Mouse (Mus musculus) urinary bladder, postnatal 36 days (tissue): ENCODE results near the gene Ptprs.

Experiments used
- DNase-seq, 2 experiments: peaks; one replicate each; pipeline ENCODE4 v3.0.0; 2022; ENCODE audit warnings: low spot score in 2 of 2, mixed read lengths in 1 of 2

Gene Ptprs

DNA sequence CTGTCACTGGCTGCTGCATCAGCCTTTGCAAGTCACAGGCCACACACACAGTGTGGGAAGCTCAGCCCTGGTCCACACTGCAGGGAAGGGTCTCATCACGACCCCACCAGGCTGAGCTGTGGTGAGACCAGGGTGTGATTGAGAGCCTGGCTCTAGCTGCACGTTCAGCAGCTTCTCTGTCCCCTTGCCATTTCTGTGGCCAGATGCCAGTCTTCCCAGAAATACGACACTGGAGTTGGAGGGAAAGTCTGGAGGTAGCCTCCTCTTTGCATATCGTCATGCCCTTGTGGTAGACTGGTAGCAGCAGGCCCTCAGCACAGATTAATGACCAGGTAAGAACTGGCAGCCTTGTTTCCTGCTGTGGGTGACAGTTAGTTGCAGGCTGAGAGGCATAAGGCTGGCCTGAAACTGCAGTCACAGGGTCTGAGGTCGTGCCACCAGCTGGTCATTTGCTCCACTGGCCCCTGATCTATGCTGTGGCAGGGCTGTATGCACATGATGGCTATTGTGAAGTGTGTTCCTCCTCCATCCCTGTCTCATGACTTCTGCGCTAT is 96.9 kb downstream of the Ptprs start:
- DNase-seq, result no peak

DNA sequence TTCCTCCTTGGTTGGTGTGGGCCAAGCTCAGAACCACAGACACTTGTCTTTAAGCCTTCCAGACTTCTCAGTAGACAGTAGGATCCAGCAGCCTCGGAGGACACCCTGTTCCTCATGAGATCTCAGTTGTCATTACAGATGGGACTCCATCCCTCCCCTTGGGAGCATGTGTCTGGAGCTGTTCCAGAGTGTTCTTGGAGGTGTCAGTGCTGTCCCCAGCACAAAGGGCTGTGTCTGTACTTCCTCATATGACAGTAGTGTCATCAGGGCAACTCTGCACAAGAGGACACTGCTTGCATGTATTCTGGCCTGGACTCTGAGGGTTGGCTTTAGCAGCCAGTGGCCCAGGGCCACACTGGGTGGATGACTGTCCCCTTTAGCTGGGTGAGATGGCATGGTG is 101.4 kb downstream of the Ptprs start:
- no peak for DNase-seq

DNA sequence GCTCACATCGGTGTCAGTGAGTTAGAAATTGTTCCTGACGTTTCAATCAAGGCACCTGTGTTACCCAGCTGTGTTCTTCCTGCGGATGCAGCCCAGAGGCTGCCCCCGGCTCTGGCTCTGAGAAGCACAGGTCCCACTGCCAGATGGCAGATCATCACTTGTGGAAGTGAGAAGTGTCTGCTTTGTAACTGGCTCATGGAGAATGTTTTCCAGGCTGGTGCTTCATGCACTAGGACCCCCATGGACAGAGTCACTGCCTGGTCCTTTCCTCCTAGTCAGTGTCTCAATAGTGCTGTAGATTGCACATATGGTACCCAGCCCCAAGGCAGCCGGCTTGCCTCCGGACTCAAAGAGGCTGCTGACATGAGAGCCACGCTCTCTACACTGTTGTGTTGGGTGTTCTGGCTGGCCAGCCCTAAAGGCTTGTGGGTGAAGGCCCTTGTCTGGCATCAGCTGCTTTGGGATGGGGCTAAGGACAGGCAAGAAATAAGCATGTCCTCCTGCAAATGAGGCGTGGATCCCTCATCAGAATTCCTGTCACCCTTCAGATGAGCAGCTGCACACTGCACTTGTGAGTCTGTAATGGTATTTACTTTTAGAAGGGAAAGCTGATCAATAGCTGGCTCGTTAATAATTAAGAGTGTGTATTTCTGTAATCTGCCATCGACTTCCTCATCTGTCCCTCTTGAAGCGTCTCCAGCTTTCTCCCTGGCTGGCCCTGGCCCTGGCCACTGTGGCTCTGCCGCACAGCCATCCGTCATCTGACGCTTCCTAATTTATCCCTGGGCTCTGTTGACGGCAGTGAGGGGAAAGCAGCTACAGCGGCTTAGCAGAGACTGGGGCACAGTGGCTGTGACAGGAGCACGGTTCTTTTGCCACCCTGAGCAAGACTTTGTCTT is 102.9 kb downstream of the Ptprs start:
- DNase-seq, result no peak

DNA sequence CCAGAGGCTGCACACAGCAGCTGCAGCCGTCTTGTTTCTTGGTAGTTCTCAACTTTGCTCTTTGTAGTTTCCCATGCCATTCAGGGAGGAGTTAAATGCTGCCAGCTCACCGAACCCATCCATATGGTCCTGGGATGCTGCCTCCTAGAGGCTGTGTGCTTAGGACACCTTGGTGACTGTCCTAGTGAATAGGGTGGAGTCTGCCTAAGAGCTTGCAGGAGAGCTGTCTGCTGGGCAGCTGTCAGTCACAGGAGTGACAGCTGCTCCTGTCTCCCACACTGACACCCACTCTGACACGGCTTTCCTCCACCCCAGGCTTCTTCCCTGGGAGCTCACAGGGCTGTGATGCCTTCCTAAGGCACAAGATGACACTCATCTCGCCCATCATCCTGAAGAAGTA is 104.2 kb downstream of the Ptprs start:
- DNase-seq, result no peak

DNA sequence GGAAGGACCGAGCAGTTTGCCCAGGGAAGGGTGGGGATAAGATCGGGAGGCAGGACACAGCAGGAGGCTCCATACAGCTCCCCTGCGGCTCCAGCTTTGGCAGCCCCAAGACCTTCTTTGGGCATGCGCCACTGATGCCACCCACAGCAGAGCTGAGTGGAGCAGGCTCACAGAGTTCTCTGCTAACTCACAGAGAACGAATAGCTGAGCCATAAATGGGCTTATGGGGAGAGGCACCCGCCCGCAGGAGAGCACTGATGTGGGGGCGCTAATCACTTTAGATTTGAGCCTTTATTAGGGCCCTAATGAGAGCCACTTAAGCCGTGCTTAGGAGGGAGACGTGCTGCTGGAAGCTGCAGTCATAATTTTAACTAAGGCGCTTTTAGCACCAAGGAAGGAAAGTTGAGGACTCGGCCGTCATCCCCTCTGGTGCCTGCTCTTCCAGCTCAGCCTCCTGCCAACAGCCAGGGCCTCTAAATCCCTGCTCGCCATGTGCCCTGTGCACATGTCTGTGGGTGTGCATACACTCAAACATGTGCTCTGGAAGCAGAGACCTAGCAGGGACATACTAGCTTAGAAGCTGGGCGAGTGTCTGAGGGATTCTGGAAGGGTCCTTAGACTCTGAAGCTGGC is 105.1 kb downstream of the Ptprs start:
- DNase-seq, result no peak

DNA sequence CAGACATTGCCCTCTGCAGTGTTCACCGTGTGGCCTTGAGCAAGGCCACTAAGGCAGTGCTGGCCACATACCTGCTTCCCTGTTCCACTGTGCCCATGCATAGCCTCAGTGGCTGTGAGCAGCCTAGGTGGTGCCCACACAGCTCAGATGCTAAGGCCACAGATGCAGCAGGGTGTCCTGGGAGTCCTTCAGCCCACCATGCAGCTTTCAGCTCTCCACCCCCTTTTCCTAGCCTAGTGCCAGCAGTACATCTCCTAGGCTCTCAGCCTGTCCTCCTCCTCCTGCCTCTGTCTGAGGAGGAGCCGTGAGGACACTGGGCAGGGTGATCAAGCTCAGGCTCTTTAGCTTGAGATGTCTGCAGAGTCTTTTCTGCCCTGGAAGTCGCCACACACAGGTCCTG is 106.2 kb downstream of the Ptprs start:
- no peak for DNase-seq

DNA sequence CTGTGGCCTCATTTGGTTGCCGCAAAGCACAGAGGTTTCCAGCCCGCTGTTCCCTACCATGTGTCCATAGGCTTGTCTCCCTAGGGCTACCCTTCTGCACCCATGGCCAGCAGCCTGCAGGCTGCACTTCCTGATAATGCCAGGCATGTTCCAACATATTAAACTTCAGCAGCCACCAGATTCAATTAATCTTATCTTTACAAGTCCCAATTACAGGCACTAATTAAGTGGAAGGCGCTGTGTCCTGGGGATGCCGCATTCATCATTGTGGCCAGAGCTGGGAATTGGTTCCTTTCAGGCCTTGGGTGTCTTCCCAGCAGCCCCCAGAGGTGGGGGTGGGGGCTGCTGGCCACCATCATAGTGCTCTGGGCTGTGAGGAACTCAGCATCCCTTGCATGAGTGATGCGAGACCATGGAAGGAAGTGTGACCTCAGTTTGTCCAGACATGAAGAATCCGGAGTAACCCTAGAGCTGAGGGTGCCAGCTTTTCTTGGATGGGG is 107.9 kb downstream of the Ptprs start:
- DNase-seq, result no peak

DNA sequence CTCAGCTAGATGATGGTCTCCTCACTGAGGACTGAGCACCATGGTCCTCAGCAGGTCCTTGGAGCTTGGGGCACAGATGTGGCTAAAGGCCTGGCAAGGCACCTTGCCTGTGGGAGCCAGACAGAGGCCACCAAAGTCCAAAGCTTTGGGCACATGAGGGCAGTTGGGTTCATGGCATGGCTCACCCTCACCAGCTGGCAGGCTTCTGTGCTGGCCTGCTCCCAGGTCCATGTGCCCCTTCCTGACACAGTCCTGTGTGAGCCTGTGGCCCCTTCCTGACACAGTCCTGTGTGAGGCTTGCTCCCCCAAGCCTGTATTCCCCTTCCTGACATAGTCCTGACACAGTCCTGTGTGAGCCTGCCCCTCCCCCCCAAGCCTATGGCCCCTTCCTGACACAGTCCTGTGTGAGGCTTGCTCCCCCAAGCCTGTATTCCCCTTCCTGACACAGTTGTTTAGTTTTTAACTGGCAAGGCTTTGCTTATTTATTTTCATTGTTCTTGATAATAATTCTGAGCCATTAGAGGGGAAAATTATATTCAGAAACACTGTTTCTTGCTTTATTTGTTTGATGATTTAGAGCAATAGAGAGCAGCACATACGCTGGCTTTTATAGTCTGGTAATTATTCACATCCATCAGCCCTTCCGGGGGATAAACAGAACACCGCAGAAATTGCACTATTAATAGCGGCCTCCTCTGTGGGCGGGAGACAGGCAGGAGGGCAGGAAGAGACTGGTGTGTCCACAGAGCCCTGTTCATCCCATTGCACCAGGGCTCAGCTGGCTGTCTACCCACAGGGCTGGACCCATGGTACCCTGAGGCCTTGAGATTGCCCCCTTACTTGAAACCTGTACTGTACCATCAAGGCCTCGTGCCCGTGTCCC is 110.3 kb downstream of the Ptprs start:
- no peak for DNase-seq
